Mouse (Mus musculus) kidney, postnatal 14 days (tissue): Measurements from ENCODE around the gene Lipc.
A peak's percentile ranks its signal among the peaks of the same experiment; 100 is the strongest.

ENCODE experiments used
- DNase-seq: peaks from one replicate; pipeline ENCODE4 v3.0.0; 2022; ENCODE audit warnings: mixed read lengths

The Lipc gene

DNA sequence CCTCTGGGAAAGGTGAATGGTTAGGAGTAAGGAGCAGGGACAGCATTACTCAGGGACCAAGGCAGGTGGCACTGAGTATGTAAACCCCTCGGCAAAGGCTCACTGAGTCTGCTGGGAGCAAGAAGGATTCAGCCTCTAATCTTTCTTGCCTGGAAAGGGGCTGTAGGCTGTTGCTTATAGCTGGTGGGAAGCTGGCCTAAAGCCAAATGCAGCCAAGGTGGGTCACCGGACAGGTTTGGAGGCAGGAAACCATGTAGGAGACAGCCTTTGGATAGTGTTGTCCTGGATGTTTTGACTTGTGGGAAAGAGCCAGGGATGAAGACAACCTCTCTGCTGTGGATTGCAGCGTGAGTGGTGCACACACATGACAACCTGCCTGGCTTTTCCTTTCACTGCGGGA lies 40.9 kb downstream of the Lipc start:
- no peak for DNase-seq

DNA sequence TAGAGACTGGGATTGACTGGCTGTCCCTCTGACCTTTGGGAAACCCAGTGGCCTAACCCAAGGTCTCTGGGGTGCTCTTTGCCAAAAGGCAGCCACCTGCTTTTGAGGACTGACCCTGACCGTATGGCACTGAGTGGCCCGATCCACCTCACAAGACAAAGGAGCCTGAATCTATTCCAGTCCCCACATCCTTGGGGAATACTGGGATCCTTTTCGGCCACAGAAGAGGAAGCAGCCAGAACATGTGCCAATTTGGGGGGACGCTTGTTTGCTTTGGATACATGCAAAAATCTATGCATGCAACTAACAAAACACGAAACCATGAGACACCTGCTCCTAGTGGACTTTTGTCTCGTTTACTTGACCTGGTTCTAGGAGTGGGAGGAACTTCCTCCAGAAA lies 41.7 kb downstream of the Lipc start:
- DNase-seq = peak; percentile 48

DNA sequence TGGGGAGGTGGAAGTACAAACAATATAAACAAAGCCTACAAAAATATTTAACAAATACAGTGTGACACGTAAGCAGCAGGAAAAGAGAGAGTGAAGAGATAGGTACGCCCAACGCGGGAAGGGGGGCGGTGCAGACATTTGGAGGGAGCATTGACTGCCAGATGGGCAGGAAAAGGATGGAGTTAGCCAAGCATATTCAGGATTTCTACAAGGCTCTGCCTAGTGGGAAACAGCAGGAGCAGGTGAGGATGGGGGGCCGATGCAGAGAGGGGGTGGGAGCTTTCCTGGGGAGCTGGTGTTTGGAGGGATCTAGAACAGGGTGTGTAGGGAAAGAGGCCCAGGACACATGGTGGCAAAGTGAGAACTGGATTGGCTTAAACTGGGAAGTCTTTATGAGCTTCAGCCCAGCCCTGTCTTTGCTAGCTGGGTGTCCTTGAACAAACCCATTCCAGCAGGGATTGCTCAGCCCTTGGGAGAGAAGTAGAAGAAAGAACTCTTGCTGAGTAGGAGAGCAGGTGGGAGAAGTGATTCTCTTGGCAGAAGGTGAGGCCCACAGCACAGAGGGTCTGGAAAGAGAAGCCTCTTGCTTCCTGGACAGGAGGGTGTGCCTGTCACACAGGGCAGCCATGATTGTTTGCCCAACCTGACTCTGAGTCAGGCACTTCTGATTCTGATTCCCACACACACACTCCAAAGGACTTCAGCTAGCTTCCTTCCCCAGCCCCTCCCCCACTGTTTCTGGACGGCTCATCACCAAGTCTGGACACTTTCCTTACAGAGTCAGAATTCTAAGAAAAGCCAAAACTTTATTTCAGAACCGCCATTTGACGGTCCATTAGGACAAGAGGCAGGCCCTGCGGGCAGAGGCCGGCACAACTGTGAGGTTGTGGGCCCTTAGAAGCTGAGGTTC lies 49.0 kb downstream of the Lipc start:
- DNase-seq = no peak

DNA sequence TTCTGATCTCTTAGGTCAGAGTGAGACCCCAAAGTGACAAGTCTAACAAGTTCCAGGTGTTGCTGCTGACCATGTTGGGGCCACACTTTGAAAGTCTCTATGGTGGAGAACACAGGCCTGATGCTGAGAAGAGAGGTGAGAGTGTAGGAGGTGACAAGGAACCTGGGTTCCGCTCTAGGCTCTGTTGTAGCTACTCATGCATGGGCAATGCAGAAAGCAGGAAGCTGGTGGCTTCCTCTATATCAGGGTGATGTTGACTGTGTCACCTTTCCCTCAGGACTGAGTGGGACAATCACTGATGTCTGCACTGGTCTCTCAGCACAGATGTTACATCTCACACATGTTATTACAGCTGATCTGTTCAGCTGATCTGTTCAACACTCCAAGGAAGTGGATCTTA lies 57.8 kb downstream of the Lipc start:
- DNase-seq = no peak

DNA sequence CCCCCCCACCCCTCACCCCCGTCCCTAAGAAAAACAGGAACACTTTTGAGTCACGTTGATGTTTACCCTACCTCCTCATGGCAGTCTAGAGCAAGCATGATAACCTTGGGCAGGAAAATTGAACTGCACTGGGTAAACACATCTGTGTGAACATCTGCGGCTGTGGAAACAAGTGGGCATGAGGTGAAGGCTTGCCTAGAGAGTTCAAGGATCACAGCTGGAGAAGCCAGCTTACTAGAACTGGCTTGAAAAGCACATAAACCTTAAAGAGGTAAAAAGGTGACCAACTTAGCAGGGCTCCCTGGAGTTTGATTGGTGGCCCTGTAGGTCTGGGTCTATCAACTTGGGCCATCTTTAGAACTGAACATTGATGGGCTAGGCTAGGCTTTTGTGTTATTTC lies 58.5 kb downstream of the Lipc start:
- DNase-seq = no peak

DNA sequence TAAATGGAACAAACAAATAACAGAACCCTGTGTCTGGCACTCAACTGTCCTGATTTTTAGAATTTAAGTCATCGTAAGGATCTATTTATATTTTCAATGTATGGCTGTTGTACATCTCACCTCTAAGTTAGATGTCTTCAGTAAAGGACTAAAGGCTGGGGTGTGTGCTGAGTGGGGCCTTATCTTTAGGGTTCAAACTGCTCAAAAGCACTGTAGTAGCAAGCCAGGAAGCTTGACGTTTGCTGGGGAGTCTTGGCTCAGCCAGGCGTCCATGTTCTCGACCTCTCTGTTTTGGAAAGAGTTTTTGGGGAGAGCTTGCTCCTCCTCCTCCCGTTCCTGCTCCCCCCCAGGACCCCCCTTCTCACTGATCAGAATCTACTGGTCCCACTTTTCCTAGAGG lies 59.4 kb downstream of the Lipc start:
- DNase-seq = no peak

DNA sequence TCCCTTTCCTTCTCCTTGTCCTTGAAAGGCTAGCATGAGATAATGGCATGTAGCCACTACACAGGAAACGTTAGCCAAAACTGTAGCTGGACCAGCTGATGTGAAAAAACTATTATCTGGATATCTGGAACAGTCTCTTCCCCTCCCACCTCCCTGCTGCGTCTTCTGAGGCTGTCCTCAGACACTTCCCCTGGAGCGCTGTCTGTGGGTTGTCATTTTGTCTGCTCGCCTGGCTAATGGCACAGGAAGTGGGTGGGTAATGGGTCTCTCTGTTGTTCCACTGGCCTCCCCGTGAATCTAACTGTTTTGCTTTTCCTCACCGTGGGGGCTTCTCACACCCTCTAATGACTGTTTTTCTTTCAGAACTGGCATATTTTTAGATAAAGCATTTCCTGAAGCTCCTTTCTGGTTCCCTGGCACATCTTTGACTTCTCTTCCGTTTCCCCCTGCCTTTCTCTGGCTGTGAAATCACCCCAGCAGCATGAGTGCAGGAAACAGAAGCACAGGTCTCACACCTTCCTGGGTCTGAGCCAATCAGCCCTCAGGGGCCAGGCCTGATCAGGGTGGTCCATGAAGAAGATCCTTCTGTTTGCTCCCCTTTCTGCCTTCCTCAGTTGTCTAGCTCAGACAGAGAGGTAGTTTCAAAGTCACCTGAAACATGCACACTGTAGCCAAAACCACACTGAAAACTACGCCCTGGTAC lies 60.4 kb downstream of the Lipc start:
- peak; percentile 75 for DNase-seq

DNA sequence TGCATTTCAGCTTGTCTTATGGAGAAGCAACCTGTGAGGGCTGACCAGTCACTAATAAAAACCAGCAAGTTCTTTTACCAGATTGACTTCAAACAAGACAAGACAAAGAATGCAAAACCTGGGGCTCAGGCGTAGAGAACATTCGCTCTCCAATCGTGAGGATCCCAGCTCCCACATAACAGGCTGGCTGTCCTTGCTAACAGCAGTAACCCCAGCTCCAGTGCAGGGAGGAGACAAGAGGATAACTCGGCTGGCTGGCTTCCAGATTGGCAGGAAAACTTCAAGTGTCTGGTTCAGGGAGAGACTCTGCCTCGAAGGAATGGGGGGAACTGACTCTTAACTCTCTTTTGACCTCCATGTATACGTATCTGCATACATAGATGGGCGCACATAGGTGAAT lies 61.3 kb downstream of the Lipc start:
- no peak for DNase-seq

DNA sequence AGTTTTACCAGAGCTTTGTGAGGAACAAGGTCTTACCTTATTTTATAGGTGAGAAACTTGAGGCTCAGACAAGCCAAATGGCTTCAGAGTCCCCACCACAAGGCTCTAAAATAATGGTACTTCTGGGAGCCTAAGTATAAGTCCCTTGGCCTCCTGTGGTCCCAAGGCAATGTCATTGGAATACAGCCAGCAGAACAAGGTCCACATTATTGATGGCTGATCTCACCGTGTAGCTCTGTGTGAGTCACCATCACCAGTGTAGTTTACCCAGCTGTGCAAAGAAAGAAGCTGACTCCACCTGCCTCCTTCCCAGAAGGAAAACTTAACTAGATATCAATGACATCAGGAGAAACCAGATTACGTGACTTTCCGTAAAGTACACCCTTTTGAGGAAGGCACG lies 63.1 kb downstream of the Lipc start:
- DNase-seq = no peak

DNA sequence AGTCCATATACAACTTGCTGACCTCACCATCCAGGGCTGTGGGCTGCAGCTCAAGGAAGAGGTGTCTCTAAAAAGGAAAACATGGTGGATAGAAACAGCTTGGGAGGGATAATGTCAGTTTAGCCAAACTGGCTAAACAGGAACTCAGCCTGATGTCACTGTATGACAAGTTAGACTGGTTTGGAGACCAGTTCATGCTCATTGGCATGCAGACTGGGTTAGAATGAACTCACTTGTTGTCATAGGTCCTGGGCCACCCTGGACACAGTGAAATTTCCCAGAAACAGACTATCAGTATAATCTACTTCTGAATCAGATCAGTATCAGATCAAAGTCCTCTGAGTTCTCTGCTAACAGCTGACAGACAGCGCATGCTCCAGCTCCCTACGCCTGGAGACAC lies 63.5 kb downstream of the Lipc start:
- DNase-seq = no peak

DNA sequence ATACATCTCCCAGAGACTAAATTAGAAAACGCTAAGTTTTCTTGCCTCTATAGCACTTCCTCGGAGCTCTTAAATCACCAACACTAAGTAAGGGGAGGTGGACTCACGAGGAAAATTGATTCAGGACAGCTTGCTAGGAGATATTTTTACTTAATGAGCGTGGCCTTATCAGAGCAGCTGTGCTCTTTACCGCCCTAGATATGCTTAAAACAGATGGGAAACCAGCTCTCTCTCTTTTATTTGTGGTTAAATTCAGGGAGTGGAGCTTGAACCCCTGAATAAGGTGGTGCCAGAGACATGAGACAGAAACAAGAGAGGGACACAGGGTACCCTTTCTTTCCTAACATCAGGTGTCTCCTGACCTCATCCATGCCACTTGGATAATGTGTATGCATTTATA lies 70.0 kb downstream of the Lipc start:
- no peak for DNase-seq

DNA sequence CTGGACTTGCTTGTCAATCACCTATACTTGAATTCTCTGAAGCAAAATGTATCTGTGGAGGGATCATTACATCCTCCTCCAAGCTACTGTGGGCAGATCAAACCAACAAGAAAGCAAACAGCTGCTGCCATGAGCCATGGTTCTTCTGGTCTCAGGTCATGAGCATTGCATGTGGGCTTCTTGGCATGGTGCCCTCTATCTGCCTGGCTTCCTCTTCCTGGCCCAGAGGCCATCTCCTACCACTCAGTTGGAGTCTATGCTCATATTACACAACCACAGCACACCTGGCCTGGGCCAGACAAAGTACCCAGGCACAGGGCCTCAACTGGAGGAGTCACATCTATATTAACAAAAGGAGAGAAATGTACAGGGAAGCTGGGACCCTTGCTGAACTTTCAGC lies 73.2 kb downstream of the Lipc start:
- DNase-seq = no peak

DNA sequence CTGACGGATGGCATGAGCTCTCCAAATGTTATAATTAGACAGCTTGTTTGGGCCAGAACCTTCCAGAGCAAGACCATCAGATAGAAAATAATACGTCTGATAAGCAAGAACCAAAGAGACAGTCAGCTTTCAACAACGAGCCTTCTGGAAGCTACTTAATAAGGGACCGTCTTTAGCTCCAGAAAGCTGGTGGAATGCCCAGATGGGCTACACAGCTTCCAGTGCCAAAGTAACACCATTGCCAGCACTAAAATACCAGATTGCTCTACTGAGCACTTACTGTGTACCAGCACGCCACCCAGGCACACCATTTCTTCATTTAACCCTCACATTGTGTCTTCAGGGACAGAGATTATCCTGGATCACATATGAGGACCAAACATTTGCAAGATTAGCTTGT lies 73.9 kb downstream of the Lipc start:
- no peak for DNase-seq

DNA sequence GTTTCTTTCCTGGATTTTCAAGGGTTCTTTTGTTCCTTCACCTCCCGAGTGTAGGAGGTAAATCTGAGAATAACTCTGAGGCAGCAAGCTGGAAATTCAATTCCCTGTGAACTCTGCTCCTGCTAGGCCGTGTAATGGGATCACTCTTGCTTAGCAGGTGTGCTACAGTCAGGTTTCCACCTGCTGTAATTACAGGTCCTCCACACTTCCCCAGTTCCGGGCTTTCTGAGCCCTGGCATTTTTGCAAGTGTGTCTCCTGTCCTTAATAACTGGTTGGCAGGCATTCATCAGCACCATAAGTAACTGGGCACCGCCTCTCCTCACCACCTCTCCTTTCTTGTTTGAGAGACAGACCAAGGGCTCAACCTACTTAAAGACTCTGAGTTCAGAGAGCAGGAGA lies 76.5 kb downstream of the Lipc start:
- DNase-seq = no peak

DNA sequence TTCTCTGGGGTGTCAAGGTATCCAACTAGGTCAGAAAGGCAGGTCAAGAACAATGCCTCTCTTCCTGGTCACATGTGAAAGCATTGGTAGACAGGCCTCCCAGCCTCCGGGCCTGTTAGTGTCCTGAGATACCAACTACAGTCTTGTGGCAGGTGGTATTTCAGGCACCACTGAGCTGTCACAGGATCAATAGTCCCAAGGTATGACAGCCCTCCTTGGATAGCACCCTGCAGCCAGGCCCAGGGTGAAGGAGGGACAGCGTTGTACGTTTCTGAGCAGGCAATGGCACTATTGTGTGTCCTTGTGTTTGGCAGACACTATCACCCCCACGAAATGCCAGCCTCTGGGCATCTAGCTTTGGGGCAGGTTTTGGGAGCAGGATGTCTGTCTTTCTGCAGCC lies 77.0 kb downstream of the Lipc start:
- DNase-seq = no peak

DNA sequence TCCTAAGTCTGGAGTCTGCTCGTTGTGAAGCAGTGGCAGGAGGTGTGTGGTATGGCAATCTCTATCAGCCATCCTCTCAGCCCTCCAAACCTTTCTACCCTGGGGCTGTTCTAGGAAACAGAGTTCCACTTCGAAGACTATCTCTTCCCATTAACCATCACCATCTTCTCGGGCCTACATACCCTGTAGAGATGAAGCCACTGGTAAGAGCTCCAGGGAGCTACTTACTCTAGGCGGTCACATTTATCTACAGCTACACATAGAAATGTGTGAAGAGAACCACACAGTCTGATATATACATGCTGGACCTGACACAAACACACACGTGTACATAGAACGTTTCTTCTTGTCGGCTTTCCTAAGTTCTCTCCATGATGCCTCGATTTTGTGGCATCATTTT lies 79.4 kb downstream of the Lipc start:
- DNase-seq = no peak

DNA sequence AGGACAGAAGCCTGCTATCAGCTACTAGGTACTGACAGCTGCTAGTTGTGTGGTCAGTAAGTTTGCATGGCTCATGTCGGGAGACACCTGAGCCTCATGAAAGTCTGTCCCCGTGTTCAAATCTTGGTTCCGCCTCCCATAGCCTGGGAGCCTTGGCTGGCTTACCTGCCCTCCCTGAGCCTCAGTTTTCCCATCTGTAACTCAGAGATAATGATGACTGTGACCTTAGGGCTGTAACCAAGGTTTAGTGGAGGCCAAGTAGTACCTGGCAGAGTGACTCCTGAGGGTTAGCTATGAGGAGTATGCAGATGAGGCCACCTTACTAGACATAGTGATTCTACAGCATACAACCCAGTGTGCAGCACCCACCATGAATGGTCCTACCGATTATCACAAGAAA lies 81.7 kb downstream of the Lipc start:
- DNase-seq = no peak

DNA sequence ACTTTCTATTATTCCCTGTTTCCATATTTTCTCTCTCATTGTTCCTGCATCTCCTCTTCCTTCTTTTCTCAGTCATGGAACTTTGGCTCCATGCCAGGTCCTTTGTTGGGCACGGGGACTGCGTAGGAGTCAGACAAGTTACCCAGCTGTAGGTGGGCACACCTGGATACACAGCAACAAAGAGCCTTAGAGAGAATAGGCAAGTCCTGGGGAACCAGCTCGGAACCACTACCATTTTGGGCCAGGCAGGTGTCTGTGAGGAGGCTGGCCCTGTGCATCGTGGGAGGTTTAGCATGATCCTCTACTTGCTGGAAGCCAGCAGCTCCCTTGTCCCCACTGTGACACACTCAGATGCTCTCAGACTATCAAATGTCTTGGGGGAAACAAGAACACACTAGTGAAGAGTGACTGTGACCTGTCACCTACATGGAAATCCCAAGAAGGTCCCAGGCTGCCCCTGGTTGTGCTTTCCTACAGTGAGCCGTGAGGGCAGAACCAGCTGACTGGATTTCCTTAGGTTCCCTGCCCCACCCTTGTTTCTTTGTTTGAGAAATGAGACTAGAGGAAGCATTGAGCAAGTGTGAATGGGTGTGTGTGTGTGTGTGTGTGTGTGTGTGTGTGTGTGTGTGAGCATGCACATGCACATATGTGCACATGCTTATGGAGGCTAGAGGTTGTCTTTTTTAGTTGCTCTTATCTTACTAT lies 82.7 kb downstream of the Lipc start:
- no peak for DNase-seq

DNA sequence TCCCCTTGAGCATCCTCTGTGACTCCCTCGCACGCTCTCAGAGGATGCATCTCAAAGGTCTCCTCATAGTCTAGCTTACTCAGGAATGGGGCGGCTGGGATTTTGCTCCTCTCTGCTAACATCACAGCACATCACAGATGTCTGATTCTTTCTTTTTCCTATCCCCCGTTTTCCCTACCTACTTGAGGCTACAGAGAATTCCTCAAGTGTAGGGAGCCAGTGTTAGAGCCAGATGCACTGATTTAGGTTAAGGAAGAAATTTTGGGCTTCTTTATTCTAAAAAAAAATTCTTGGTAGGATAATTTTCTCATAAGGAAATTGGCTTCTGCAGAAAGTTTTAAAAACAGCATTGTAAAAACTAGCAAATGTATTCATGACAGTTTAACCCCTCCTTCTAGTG lies 84.6 kb downstream of the Lipc start:
- DNase-seq = no peak

DNA sequence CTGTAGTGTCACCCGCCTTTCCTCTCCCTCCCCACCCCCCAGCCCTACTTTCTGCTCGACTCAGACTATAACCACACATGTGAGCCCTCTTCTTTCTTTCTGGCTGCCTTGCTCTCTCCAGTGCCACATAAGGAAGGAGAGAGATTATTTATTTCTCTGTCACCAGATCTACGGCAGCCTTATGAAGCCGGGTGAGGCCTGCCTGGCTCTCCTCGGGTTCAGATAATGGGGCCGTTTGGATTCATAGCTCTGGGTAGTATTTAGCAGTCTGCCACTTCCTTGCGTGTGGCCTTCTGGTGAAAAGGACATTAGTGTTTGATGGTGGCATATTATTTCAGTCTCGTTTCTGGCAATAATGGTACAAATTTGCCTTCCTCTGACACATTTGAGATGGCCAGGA lies 88.0 kb downstream of the Lipc start:
- no peak for DNase-seq

DNA sequence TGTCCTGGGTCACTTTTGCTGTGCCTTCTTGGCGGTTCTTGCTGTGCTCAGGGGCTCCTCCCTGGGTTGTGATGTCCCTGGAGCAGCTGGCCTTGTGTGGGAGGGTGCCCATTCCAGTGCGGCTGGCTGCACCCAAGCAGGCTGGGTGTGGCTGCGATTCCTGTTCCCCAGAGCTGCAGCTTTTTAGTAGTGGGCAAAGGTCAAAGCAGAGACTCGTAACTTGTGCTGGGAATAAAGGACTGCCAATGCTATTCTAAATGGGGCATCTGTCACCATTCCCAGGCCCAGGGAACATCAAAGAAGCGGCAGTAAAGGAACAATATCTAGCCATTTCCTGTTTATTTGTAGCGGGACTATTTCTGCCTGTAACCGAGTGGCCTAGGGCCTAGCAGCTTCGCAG lies 88.7 kb downstream of the Lipc start:
- peak; percentile 70 for DNase-seq

DNA sequence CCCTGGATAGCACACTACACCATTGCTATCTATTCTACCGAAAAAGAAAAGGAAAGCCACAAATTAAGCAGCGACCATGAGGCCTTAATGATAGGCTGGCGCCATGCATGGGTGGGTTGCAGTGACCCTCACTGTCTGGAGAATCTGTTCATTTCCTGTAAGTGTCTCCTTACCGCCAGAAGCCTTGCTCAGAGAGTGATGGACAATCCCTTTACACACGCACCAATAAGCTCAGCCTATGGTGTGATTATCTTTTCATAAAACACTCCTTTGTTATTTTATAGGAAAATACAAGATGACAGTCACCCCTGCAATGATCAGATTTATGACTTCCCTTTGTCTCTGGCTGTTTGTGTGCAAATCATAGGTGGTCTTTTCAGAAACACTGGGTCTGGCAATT lies 92.8 kb downstream of the Lipc start:
- no peak for DNase-seq

DNA sequence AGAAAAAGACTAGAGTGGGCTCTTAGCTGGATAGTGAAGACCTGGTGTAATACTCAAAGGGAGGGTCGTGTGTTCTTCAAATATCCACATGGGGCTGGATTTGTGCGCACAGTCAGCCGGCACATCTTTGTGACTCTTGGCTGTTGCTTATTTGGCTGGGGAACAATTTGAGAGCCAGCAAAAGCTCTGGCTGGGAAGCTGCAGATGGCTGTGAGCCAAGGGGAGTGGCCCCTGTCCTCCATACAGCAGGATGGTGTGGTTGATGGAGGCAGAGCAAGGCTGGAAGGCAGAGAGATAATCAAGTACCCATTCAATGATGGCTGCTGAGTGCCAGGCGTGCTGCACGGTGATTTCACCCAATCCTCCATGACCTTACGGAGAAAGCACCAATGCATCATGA lies 96.2 kb downstream of the Lipc start:
- DNase-seq = no peak

DNA sequence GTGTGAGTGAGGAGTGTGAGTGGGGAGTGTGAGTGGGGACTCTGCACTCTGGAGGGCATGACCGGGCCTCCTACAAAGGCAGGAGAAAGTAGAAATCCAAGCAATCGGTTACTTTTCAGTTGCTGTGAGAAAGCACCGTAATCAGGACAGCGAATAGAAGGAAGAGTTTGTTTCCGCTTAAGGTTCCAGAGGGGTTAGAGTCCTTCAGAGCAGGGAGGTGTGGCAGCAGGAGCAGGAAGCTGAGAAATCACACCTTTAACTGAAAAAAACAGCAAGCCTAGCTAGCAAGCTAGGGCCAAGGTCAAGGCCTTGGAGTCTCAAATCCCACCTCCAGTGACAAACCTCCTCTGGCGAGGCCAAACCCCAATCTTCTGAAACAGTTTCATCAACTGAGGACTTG lies 97.1 kb downstream of the Lipc start:
- no peak for DNase-seq
